Mouse (Mus musculus) CH12.LX (cell line): ENCODE measurements around the gene Polm. TPM values are rescaled to one million over a fixed set of nuclear protein-coding genes. Genes with fewer than 3 reads are reported as not detected.

Experiments used
- DNase-seq: peaks from one replicate; pipeline ENCODE4 v3.0.0-alpha.2; 2013; ENCODE audit errors: extremely low read depth
- H3K27ac ChIP-seq: 2 replicates; pipeline ENCODE4 v1.5.1; 2012; ENCODE audit warnings: low read depth, mild to moderate bottlenecking, control low read depth, moderate library complexity; ENCODE audit not compliant: insufficient read depth
- H3K27me3 ChIP-seq: replicated peaks from 2 replicates; pipeline ENCODE3; 2012; ENCODE audit warnings: inconsistent platforms
- H3K36me3 ChIP-seq, 2 experiments: replicated peaks in 1 of 2; 2 replicates each; pipeline versions ENCODE3 to v1.6.1; 2012; ENCODE audit warnings: inconsistent platforms in 1 of 2, low read length in 1 of 2, mild to moderate bottlenecking in 1 of 2, mixed read lengths in 1 of 2, moderate library complexity in 1 of 2; ENCODE audit not compliant: control insufficient read depth in 1 of 2, insufficient read depth in 1 of 2
- H3K4me1 ChIP-seq, 2 experiments: 2 replicates each; pipeline ENCODE4 v1.6.1; 2012; ENCODE audit warnings: inconsistent platforms in 1 of 2, moderate library complexity in 1 of 2; ENCODE audit not compliant: insufficient read depth in 2 of 2, control insufficient read depth in 1 of 2
- H3K4me2 ChIP-seq: 2 replicates; pipeline ENCODE4 v1.6.1; 2012; ENCODE audit warnings: low read depth, mild to moderate bottlenecking, control low read depth; ENCODE audit not compliant: poor library complexity, insufficient read depth, severe bottlenecking
- H3K4me3 ChIP-seq, 3 experiments: fragments of 150-350 bp in 1 of 3; sonication (generic) in 1 of 3; replicated peaks in 1 of 3; 2 replicates each; pipeline versions ENCODE3 to v1.5.1; 2011 to 2012; ENCODE audit warnings: low read depth in 2 of 3, low read length in 2 of 3, mild to moderate bottlenecking in 2 of 3, moderate library complexity in 2 of 3, control low read depth in 1 of 3, improper control_type of control experiment in 1 of 3, inconsistent platforms in 1 of 3, mixed read lengths in 1 of 3; ENCODE audit not compliant: poor library complexity in 1 of 3
- H3K79me2 ChIP-seq: replicated peaks from 2 replicates; pipeline ENCODE4 v1.6.1; 2012; ENCODE audit warnings: mild to moderate bottlenecking, moderate library complexity; ENCODE audit not compliant: control insufficient read depth, poor library complexity, insufficient read depth, severe bottlenecking; ENCODE audit errors: extremely low read depth
- H3K9ac ChIP-seq: 2 replicates; pipeline ENCODE4 v1.6.1; 2012; ENCODE audit warnings: low read depth, mild to moderate bottlenecking, control low read depth, moderate library complexity; ENCODE audit not compliant: insufficient read depth
- H3K9me3 ChIP-seq: replicated peaks from 2 replicates; pipeline ENCODE3; 2012; ENCODE audit warnings: low read length, inconsistent platforms, mixed read lengths
- BHLHE40 ChIP-seq: IDR thresholded peaks from 2 replicates; pipeline ENCODE4 v1.6.1; 2011; ENCODE audit warnings: mild to moderate bottlenecking, low read depth, low read length, improper control_type of control experiment
- CHD1 ChIP-seq: IDR thresholded peaks from 2 replicates; pipeline ENCODE4 v1.6.1; 2012; ENCODE audit warnings: low read depth, low read length, improper control_type of control experiment, inconsistent platforms
- CHD2 ChIP-seq: IDR thresholded peaks from 2 replicates; pipeline ENCODE4 v1.6.1; 2011; ENCODE audit warnings: low read length, improper control_type of control experiment
- CTCF ChIP-seq, 2 experiments: IDR thresholded peaks in 1 of 2; conservative IDR thresholded peaks in 1 of 2; 2 replicates each; pipeline ENCODE4 v1.5.1; 2011 to 2012; ENCODE audit warnings: low read depth in 2 of 2, low read length in 2 of 2, improper control_type of control experiment in 1 of 2, inconsistent platforms in 1 of 2, mild to moderate bottlenecking in 1 of 2, moderate library complexity in 1 of 2
- E2F4 ChIP-seq: IDR thresholded peaks from 2 replicates; pipeline ENCODE4 v1.6.1; 2011; ENCODE audit warnings: low read depth, low read length, improper control_type of control experiment; ENCODE audit not compliant: insufficient replicate concordance
- ELF1 ChIP-seq: IDR thresholded peaks from 2 replicates; pipeline ENCODE4 v1.6.1; 2014; ENCODE audit warnings: low read depth, mild to moderate bottlenecking, inconsistent platforms, low read length, improper control_type of control experiment
- EP300 ChIP-seq: IDR thresholded peaks from 2 replicates; pipeline ENCODE4 v1.6.1; 2011; ENCODE audit warnings: low read length, improper control_type of control experiment
- ETS1 ChIP-seq: conservative IDR thresholded peaks from 2 replicates; pipeline ENCODE4 v1.6.1; 2012; ENCODE audit warnings: low read depth, mild to moderate bottlenecking, inconsistent platforms, low read length, improper control_type of control experiment, moderate library complexity
- GABPA ChIP-seq: IDR thresholded peaks from 2 replicates; pipeline ENCODE4 v1.6.1; 2012; ENCODE audit warnings: low read depth, low read length, improper control_type of control experiment, inconsistent platforms; ENCODE audit not compliant: insufficient replicate concordance
- HCFC1 ChIP-seq: IDR thresholded peaks from 2 replicates; pipeline ENCODE4 v1.6.1; 2012; ENCODE audit warnings: low read depth, mild to moderate bottlenecking, inconsistent platforms, low read length, improper control_type of control experiment
- IRF4 ChIP-seq: IDR thresholded peaks from 2 replicates; pipeline ENCODE4 v1.6.1; 2014; ENCODE audit warnings: low read depth, mild to moderate bottlenecking, inconsistent platforms, low read length, improper control_type of control experiment
- JUN ChIP-seq: IDR thresholded peaks from 2 replicates; pipeline ENCODE4 v1.6.1; 2011; ENCODE audit warnings: low read depth, mild to moderate bottlenecking, low read length, improper control_type of control experiment, moderate library complexity; ENCODE audit not compliant: insufficient read depth
- JUND ChIP-seq: conservative IDR thresholded peaks from 2 replicates; pipeline ENCODE4 v1.6.1; 2011; ENCODE audit warnings: low read depth, low read length, improper control_type of control experiment
- KAT2A ChIP-seq: IDR thresholded peaks from 2 replicates; pipeline ENCODE4 v1.6.1; 2012; ENCODE audit warnings: low read length, improper control_type of control experiment, inconsistent platforms; ENCODE audit not compliant: insufficient replicate concordance
- MAFK ChIP-seq: IDR thresholded peaks from 2 replicates; pipeline ENCODE4 v1.6.1; 2011; ENCODE audit warnings: low read length, improper control_type of control experiment; ENCODE audit not compliant: insufficient replicate concordance
- MAX ChIP-seq: IDR thresholded peaks from 2 replicates; pipeline ENCODE4 v1.6.1; 2011; ENCODE audit warnings: low read length, improper control_type of control experiment
- MAZ ChIP-seq: IDR thresholded peaks from 2 replicates; pipeline ENCODE4 v1.6.1; 2012; ENCODE audit warnings: low read depth, mild to moderate bottlenecking, inconsistent platforms, low read length, improper control_type of control experiment, moderate library complexity
- MEF2A ChIP-seq: IDR thresholded peaks from 2 replicates; pipeline ENCODE4 v1.6.1; 2014; ENCODE audit warnings: low read depth, mild to moderate bottlenecking, inconsistent platforms, low read length, improper control_type of control experiment, borderline replicate concordance
- MXI1 ChIP-seq: IDR thresholded peaks from 2 replicates; pipeline ENCODE4 v1.6.1; 2011; ENCODE audit warnings: mild to moderate bottlenecking, low read depth, low read length, improper control_type of control experiment
- MYC ChIP-seq: IDR thresholded peaks from 2 replicates; pipeline ENCODE4 v1.6.1; 2011; ENCODE audit warnings: low read depth, mild to moderate bottlenecking, improper control_type of control experiment, low read length
- NELFE ChIP-seq: IDR thresholded peaks from 2 replicates; pipeline ENCODE4 v1.6.1; 2011; ENCODE audit warnings: low read depth, low read length, improper control_type of control experiment
- NRF1 ChIP-seq: IDR thresholded peaks from 2 replicates; pipeline ENCODE4 v1.6.1; 2014; ENCODE audit warnings: low read depth, mild to moderate bottlenecking, inconsistent platforms, low read length, improper control_type of control experiment, moderate library complexity
- PAX5 ChIP-seq: IDR thresholded peaks from 2 replicates; pipeline ENCODE4 v1.6.1; 2012; ENCODE audit warnings: low read length, inconsistent platforms, mixed read lengths
- POLR2A ChIP-seq: IDR thresholded peaks from 2 replicates; pipeline ENCODE4 v1.6.1; 2011; ENCODE audit warnings: low read depth, mild to moderate bottlenecking, improper control_type of control experiment, low read length
- POLR2AphosphoS2 ChIP-seq: IDR thresholded peaks from 2 replicates; pipeline ENCODE4 v1.6.1; 2011; ENCODE audit warnings: low read depth, low read length, improper control_type of control experiment
- RAD21 ChIP-seq: IDR thresholded peaks from 2 replicates; pipeline ENCODE4 v1.6.1; 2011; ENCODE audit warnings: low read depth, mild to moderate bottlenecking, low read length, improper control_type of control experiment, moderate library complexity
- RCOR1 ChIP-seq: conservative IDR thresholded peaks from 2 replicates; pipeline ENCODE4 v1.6.1; 2012; ENCODE audit warnings: low read depth, mild to moderate bottlenecking, inconsistent platforms, low read length, improper control_type of control experiment
- SIN3A ChIP-seq: IDR thresholded peaks from 2 replicates; pipeline ENCODE4 v1.6.1; 2012; ENCODE audit warnings: low read length, improper control_type of control experiment, inconsistent platforms
- SMC3 ChIP-seq: IDR thresholded peaks from 2 replicates; pipeline ENCODE4 v1.6.1; 2011; ENCODE audit warnings: low read depth, low read length, improper control_type of control experiment
- TBP ChIP-seq: conservative IDR thresholded peaks from 2 replicates; pipeline ENCODE4 v1.6.1; 2011; ENCODE audit warnings: low read depth, low read length, improper control_type of control experiment
- UBTF ChIP-seq: IDR thresholded peaks from 2 replicates; pipeline ENCODE4 v1.6.1; 2012; ENCODE audit warnings: low read depth, mild to moderate bottlenecking, inconsistent platforms, low read length, improper control_type of control experiment, moderate library complexity
- USF1 ChIP-seq: IDR thresholded peaks from 2 replicates; pipeline ENCODE4 v1.6.1; 2014; ENCODE audit warnings: low read depth, mild to moderate bottlenecking, inconsistent platforms, low read length, improper control_type of control experiment
- USF2 ChIP-seq: conservative IDR thresholded peaks from 2 replicates; pipeline ENCODE4 v1.6.1; 2011; ENCODE audit warnings: low read depth, low read length, improper control_type of control experiment
- ZC3H11A ChIP-seq: IDR thresholded peaks from 2 replicates; pipeline ENCODE4 v1.6.1; 2012; ENCODE audit warnings: low read depth, mild to moderate bottlenecking, inconsistent platforms, low read length, improper control_type of control experiment
- ZMIZ1 ChIP-seq: IDR thresholded peaks from 2 replicates; pipeline ENCODE4 v1.6.1; 2012; ENCODE audit warnings: low read depth, mild to moderate bottlenecking, inconsistent platforms, low read length, improper control_type of control experiment
- ZNF384 ChIP-seq: IDR thresholded peaks from 2 replicates; pipeline ENCODE4 v1.6.1; 2012; ENCODE audit warnings: low read depth, low read length, improper control_type of control experiment, inconsistent platforms
- dilution Hi-C: fragments of 300-500 bp; cut with MboI; formaldehyde crosslinking; loops from 2 replicates; pipeline ENCODE4 v1.14.3; 2020; ENCODE audit warnings: low sequenced_read_pairs; ENCODE audit not compliant: extremely low pct_unique_long_range_greater_than_20kb, extremely low pct_ligation_motif_present
- in situ Hi-C: fragments of 300-500 bp; cut with MboI; formaldehyde crosslinking; loops from 3 replicates; pipeline ENCODE4 v1.14.3; 2019; ENCODE audit warnings: low sequenced_read_pairs, low pct_ligation_motif_present, low pct_unique_long_range_greater_than_20kb, mixed read lengths
- polyA plus RNA-seq: library from polyadenylated mRNA; unstranded; fragments of >175 nt; gene quantifications from 2 replicates; pipeline ENCODE4 v1.2.1, GENCODE M21; 2012; ENCODE audit warnings: low read depth; ENCODE audit not compliant: insufficient read length
- total RNA-seq, 2 experiments: library from RNA; depleted of rRNA; stranded (reverse); fragments of 300-350 nt in 1 of 2; fragments of >200 nt in 1 of 2; gene quantifications; 2 replicates each; pipeline ENCODE4 v1.2.3; 2012 to 2014

The Polm gene
- total RNA-seq (2012; rRNA removed) (7.7 and 9.7 TPM in 2 replicates), total RNA-seq (2014; rRNA removed) (1.00 and 1.9 TPM in 2 replicates), polyA plus RNA-seq (4.1 TPM in 2 replicates)

- Histone ChIP-seq H3K27ac (peak within 1 kb of the TSS; percentile 60), H3K9ac (peak within 1 kb of the TSS; percentile 84), H3K4me2 (peak within 1 kb of the TSS; percentile 75), H3K79me2 (no peaks in the 10 kb centered on the region), H3K27me3 (no peaks in the 10 kb centered on the region), H3K4me1 (peaks cover 16 to 44% of the 10 kb centered on the region in 2 experiments), H3K4me3 (peak within 1 kb of the TSS; percentile 65 to 78 (median 67)), H3K9me3 (peaks cover 26% of the 10 kb centered on the region), H3K36me3 (peaks cover 21 to 23% of the 10 kb centered on the region in 2 experiments)
- DNase-seq, result peak; percentile 99
- in situ Hi-C loops (no loop called here), dilution Hi-C loops (no loop called here)
- TF ChIP-seq TBP (peak; percentile 95), ZMIZ1 (peak; percentile 87), RAD21 (peak; percentile 47), SMC3 (peak; percentile 32), MAZ (no peak; the same call in 1 of the 2 replicates), ETS1 (peak; percentile 71), MXI1 (no peak; the same call in 1 of the 2 replicates), ZC3H11A (no peak), BHLHE40 (peak; percentile 68), KAT2A (0 out of 2 replicates have a peak, but pooled peaks have one; percentile 73), RCOR1 (peak; percentile 84), NRF1 (peak; percentile 46; the same call in 1 of the 2 replicates), MEF2A (peak; percentile 71; the same call in 1 of the 2 replicates), MYC (no peak), POLR2A (peak; percentile 91), ZNF384 (no peak), JUN (no peak), IRF4 (peak; percentile 77), ELF1 (peak; percentile 94), POLR2AphosphoS2 (peak; percentile 79; the same call in 1 of the 2 replicates), E2F4 (0 out of 2 replicates have a peak, but pooled peaks have one; percentile 17), SIN3A (peak; percentile 92), CHD2 (peak; percentile 41; the same call in 1 of the 2 replicates), UBTF (peak; percentile 95), USF1 (no peak), CHD1 (peak; percentile 79; the same call in 1 of the 2 replicates), USF2 (no peak), MAX (peak; percentile 51; the same call in 1 of the 2 replicates), NELFE (peak; percentile 89), PAX5 (no peak), JUND (0 out of 2 replicates have a peak, but pooled peaks have one; percentile 23), HCFC1 (peak; percentile 59), CTCF (conservative IDR thresholded peaks at IDR 0.05 in 1 of 2, IDR thresholded peaks at IDR 0.05 in 1 of 2; ENCODE audit: low read depth in 2 of 2, low read length in 2 of 2) (peak; percentile 6 to 65; a peak in 2 of 4 replicates), MAFK (peak; percentile 80), GABPA (no peak), EP300 (peak; percentile 66; the same call in 1 of the 2 replicates)
Measured at GRCm38 (mm10) chr11:5837251-5838246, at the start of gene Polm. Gene Polm (minus strand): TSS chr11:5838016.
